Mouse (Mus musculus): ENCODE data around the gene Pax4.

- TF ChIP-seq POLR2A (IDR thresholded peaks at IDR 0.05; ENCODE audit: extremely low read depth, insufficient read depth, low read length) (no peak), CTCF (IDR thresholded peaks at IDR 0.05; ENCODE audit: low read depth, low read length) (no peak)
These were observed 52.9 kb downstream of the Pax4 start for GRCm38 (mm10) chr6:28396051-28396852.

Measured in liver, adult 2 months (tissue).